Mouse (Mus musculus): ENCODE results near the gene Cpne8. TPM values are rescaled to one million over a fixed set of nuclear protein-coding genes. Genes with fewer than 3 reads are reported as not detected.
"Not testable (repeated sequence)": the region's sequence is repeated elsewhere in the genome, so short reads cannot be mapped to it uniquely, and the experiment has no call there.

Gene Cpne8
- polyA plus RNA-seq, 1 experiment from 2014 or later = 20.3 TPM

- Histone ChIP-seq H3K27me3 (no peaks in the 10 kb centered on the region), H3K27ac (no peak overlapping the region), H3K9ac (no peak overlapping the region), H3K4me2 (no peak overlapping the region), H3K9me3 (no peaks in the 10 kb centered on the region), H3K4me3 (no peak overlapping the region), H3K36me3 (no peaks in the 10 kb centered on the region), H3K4me1 (no peaks in the 10 kb centered on the region)
- WGBS = 36% methylated on average over 5 of the region's 5 CpGs
- no peak for ATAC-seq (ENCODE audit: insufficient number of reproducible peaks, low FRiP score, low TSS enrichment, low read depth)
Measured at GRCm38 (mm10) chr15:90543447-90543846, 135.8 kb downstream of the Cpne8 start.

- no peak for ATAC-seq (ENCODE audit: insufficient number of reproducible peaks, low FRiP score, low TSS enrichment, low read depth)
Measured at GRCm38 (mm10) chr15:90542126-90542525, 137.1 kb downstream of the Cpne8 start.

GRCm38 (mm10) chr15:90536311-90537202 lies 142.7 kb downstream of the Cpne8 start:
- Histone ChIP-seq H3K9ac (no peak overlapping the region), H3K4me3 (no peak overlapping the region), H3K36me3 (no peaks in the 10 kb centered on the region), H3K27ac (no peak overlapping the region), H3K4me2 (no peak overlapping the region), H3K9me3 (no peaks in the 10 kb centered on the region), H3K4me1 (no peaks in the 10 kb centered on the region), H3K27me3 (no peaks in the 10 kb centered on the region)
- WGBS = 59% methylated on average over 5 of the region's 5 CpGs
- ATAC-seq (ENCODE audit: insufficient number of reproducible peaks, low FRiP score, low TSS enrichment, low read depth) = no peak

More at GRCm38 (mm10) chr15:90542126-90542525, 137.1 kb downstream of the Cpne8 start:
- Histone ChIP-seq H3K9me3 (no peaks in the 10 kb centered on the region), H3K4me2 (no peak overlapping the region), H3K4me3 (no peak overlapping the region), H3K27ac (no peak overlapping the region), H3K27me3 (no peaks in the 10 kb centered on the region), H3K4me1 (no peaks in the 10 kb centered on the region), H3K9ac (no peak overlapping the region), H3K36me3 (no peaks in the 10 kb centered on the region)

- Histone ChIP-seq H3K36me3 (no peaks in the 10 kb centered on the region), H3K4me1 (no peaks in the 10 kb centered on the region), H3K4me3 (no peak overlapping the region), H3K9ac (no peak overlapping the region), H3K27ac (no peak overlapping the region), H3K9me3 (no peaks in the 10 kb centered on the region), H3K27me3 (no peaks in the 10 kb centered on the region), H3K4me2 (no peak overlapping the region)
- ATAC-seq (ENCODE audit: insufficient number of reproducible peaks, low FRiP score, low TSS enrichment, low read depth) = no peak
- WGBS = 23% methylated on average over 7 of the region's 7 CpGs
Measured at GRCm38 (mm10) chr15:90535730-90536129, 143.5 kb downstream of the Cpne8 start.

GRCm38 (mm10) chr15:90512769-90513168 lies 166.5 kb downstream of the Cpne8 start:
- H3K4me2 ChIP-seq = no peak overlapping the region

GRCm38 (mm10) chr15:90497080-90497479 lies 182.2 kb downstream of the Cpne8 start:
- Histone ChIP-seq H3K4me1 (no peaks in the 10 kb centered on the region), H3K9me3 (no peaks in the 10 kb centered on the region), H3K4me3 (no peak overlapping the region), H3K4me2 (no peak overlapping the region), H3K36me3 (no peaks in the 10 kb centered on the region), H3K27ac (no peak overlapping the region), H3K27me3 (no peaks in the 10 kb centered on the region), H3K9ac (no peak overlapping the region)
- WGBS = 86% methylated on average over 3 of the region's 3 CpGs
- ATAC-seq (ENCODE audit: insufficient number of reproducible peaks, low FRiP score, low TSS enrichment, low read depth) = no peak

More at GRCm38 (mm10) chr15:90512769-90513168, 166.5 kb downstream of the Cpne8 start:
- Histone ChIP-seq H3K9ac (no peak overlapping the region), H3K9me3 (no peaks in the 10 kb centered on the region), H3K27ac (no peak overlapping the region), H3K27me3 (no peaks in the 10 kb centered on the region), H3K36me3 (no peaks in the 10 kb centered on the region), H3K4me3 (no peak overlapping the region), H3K4me1 (no peaks in the 10 kb centered on the region)
- WGBS = 92% methylated on average over 4 of the region's 4 CpGs
- no peak for ATAC-seq (ENCODE audit: insufficient number of reproducible peaks, low FRiP score, low TSS enrichment, low read depth)

GRCm38 (mm10) chr15:90491558-90491957 lies 187.7 kb downstream of the Cpne8 start:
- Histone ChIP-seq H3K27ac (no peak overlapping the region), H3K4me1 (no peaks in the 10 kb centered on the region), H3K9me3 (no peaks in the 10 kb centered on the region), H3K27me3 (no peaks in the 10 kb centered on the region), H3K4me3 (no peak overlapping the region), H3K4me2 (no peak overlapping the region), H3K36me3 (no peaks in the 10 kb centered on the region), H3K9ac (no peak overlapping the region)
- WGBS = 67% methylated on average over 6 of the region's 6 CpGs
- ATAC-seq (ENCODE audit: insufficient number of reproducible peaks, low FRiP score, low TSS enrichment, low read depth) = no peak

GRCm38 (mm10) chr15:90490186-90490585 lies 189.0 kb downstream of the Cpne8 start:
- no peak overlapping the region for H3K9ac ChIP-seq
- H3K4me2 ChIP-seq = no peak overlapping the region
- H3K9me3 ChIP-seq = no peaks in the 10 kb centered on the region
- WGBS = 88% methylated on average over 7 of the region's 7 CpGs
- H3K4me1 ChIP-seq = no peaks in the 10 kb centered on the region
- no peak for ATAC-seq (ENCODE audit: insufficient number of reproducible peaks, low FRiP score, low TSS enrichment, low read depth)
- no peak overlapping the region for H3K4me3 ChIP-seq
- no peaks in the 10 kb centered on the region for H3K27me3 ChIP-seq
- no peak overlapping the region for H3K27ac ChIP-seq
- H3K36me3 ChIP-seq = no peaks in the 10 kb centered on the region

GRCm38 (mm10) chr15:90470561-90470960 lies 208.7 kb downstream of the Cpne8 start:
- H3K9me3 ChIP-seq; H3K27me3 ChIP-seq; H3K4me2 ChIP-seq; H3K4me3 ChIP-seq; ATAC-seq (ENCODE audit: insufficient number of reproducible peaks, low FRiP score, low TSS enrichment, low read depth); H3K4me1 ChIP-seq; H3K27ac ChIP-seq; H3K9ac ChIP-seq; H3K36me3 ChIP-seq: not testable (repeated sequence)

GRCm38 (mm10) chr15:90463281-90463680 lies 216.0 kb downstream of the Cpne8 start:
- no peak for ATAC-seq (ENCODE audit: insufficient number of reproducible peaks, low FRiP score, low TSS enrichment, low read depth)
- H3K9ac ChIP-seq = no peak overlapping the region
- H3K36me3 ChIP-seq = no peaks in the 10 kb centered on the region
- H3K9me3 ChIP-seq = no peaks in the 10 kb centered on the region
- WGBS = 47% methylated on average over 2 of the region's 2 CpGs
- H3K27me3 ChIP-seq = no peaks in the 10 kb centered on the region
- no peak overlapping the region for H3K27ac ChIP-seq
- no peaks in the 10 kb centered on the region for H3K4me1 ChIP-seq
- H3K4me2 ChIP-seq = no peak overlapping the region
- H3K4me3 ChIP-seq = no peak overlapping the region

- H3K27me3 ChIP-seq = no peaks in the 10 kb centered on the region
- no peak overlapping the region for H3K9ac ChIP-seq
- 67% methylated on average over 1 of the region's 1 CpGs for WGBS
- H3K4me1 ChIP-seq = no peaks in the 10 kb centered on the region
- no peak for ATAC-seq (ENCODE audit: insufficient number of reproducible peaks, low FRiP score, low TSS enrichment, low read depth)
- H3K4me3 ChIP-seq = no peak overlapping the region
- H3K36me3 ChIP-seq = no peaks in the 10 kb centered on the region
- no peak overlapping the region for H3K27ac ChIP-seq
- H3K4me2 ChIP-seq = no peak overlapping the region
- H3K9me3 ChIP-seq = no peaks in the 10 kb centered on the region
Measured at GRCm38 (mm10) chr15:90446076-90446475, 233.2 kb downstream of the Cpne8 start.

Measured in limb, embryonic 15.5 days (tissue).